Mouse (Mus musculus) midbrain, embryonic 12.5 days (tissue): Measurements from ENCODE around the gene Clstn3. TPM values are rescaled to one million over a fixed set of nuclear protein-coding genes. Genes with fewer than 3 reads are reported as not detected.

ENCODE experiments used
- polyA plus RNA-seq: library from polyadenylated mRNA; unstranded; fragments of >200 nt; fragmentation: Nextera tagmentation; extraction: Ambion mirVana; gene quantifications from 2 replicates; pipeline ENCODE4 v1.2.1, GENCODE M21; 2016

Gene Clstn3
- polyA plus RNA-seq, 1 experiment from 2014 or later, result 33.1 TPM

Other genes with a start within 250 kb of the Clstn3 start
- not detected in 2 replicates for gene Vmn2r27, start 232.9 kb downstream of the Clstn3 start, polyA plus RNA-seq
- gene Cd163, start 160.1 kb downstream of the Clstn3 start, polyA plus RNA-seq, result 0.05 and 0.08 TPM in 2 replicates
- 64.7 and 68.1 TPM in 2 replicates for gene Pex5, start 49.7 kb downstream of the Clstn3 start, polyA plus RNA-seq
- 0.17 and 0.29 TPM in 2 replicates for gene C1rl, start 28.3 kb upstream of the Clstn3 start, polyA plus RNA-seq
- 0.11 and 0.22 TPM in 2 replicates for gene C1ra, start 47.6 kb upstream of the Clstn3 start, polyA plus RNA-seq
- gene C1s1, start 77.6 kb upstream of the Clstn3 start, polyA plus RNA-seq, result 0.43 and 0.80 TPM in 2 replicates
- not detected in 2 replicates for gene C1rb, start 105.5 kb upstream of the Clstn3 start, polyA plus RNA-seq
- gene C1s2, start 171.3 kb upstream of the Clstn3 start, polyA plus RNA-seq, result 0.21 TPM in 1 of 2 replicates, not detected in the other
- gene Lpcat3, start 198.2 kb upstream of the Clstn3 start, polyA plus RNA-seq, result 37.5 and 37.9 TPM in 2 replicates
- gene Emg1, start 247.4 kb upstream of the Clstn3 start, polyA plus RNA-seq, result 161 and 170 TPM in 2 replicates
- 308 and 315 TPM in 2 replicates for gene Phb2, start 247.5 kb upstream of the Clstn3 start, polyA plus RNA-seq